Mouse (Mus musculus): ENCODE measurements around the gene Ppp1r9b.
A peak's percentile ranks its signal among the peaks of the same experiment; 100 is the strongest.

Gene Ppp1r9b

GRCm38 (mm10) chr11:94997596-94997995, 6.8 kb downstream of the Ppp1r9b start:
- DNase-seq (ENCODE audit: low spot score in 2 of 2), result peak; percentile 74 to 77

- peak; percentile 53 to 74 for DNase-seq (ENCODE audit: low spot score in 2 of 2)
These were observed 7.3 kb downstream of the Ppp1r9b start for GRCm38 (mm10) chr11:94998041-94998531.

- DNase-seq (ENCODE audit: low spot score in 2 of 2), result no peak
These were observed 9.3 kb downstream of the Ppp1r9b start for GRCm38 (mm10) chr11:95000128-95000527.

GRCm38 (mm10) chr11:95000548-95000947, 9.7 kb downstream of the Ppp1r9b start:
- DNase-seq (ENCODE audit: low spot score in 2 of 2), result peak; percentile 48 to 73

DNA sequence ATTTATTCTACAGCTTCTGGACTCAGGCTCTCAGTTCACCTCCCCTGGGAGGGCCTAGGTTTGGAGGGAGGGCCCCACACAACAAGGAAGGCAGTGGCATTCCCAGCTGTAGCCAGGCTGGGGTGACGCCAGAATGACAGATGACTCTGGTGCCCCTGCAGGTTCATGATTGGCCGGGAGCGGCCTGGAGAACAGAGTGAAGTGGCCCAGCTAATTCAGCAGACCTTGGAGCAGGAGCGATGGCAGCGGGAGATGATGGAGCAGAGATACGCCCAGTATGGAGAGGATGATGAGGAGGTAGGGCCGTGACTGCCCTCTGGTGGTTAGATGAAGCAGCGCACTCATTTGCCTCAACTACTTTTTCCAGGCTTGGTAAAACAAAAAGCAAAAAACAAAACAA, 10.2 kb downstream of the Ppp1r9b start:
- DNase-seq (ENCODE audit: low spot score in 2 of 2), result peak; percentile 78 to 88

DNA sequence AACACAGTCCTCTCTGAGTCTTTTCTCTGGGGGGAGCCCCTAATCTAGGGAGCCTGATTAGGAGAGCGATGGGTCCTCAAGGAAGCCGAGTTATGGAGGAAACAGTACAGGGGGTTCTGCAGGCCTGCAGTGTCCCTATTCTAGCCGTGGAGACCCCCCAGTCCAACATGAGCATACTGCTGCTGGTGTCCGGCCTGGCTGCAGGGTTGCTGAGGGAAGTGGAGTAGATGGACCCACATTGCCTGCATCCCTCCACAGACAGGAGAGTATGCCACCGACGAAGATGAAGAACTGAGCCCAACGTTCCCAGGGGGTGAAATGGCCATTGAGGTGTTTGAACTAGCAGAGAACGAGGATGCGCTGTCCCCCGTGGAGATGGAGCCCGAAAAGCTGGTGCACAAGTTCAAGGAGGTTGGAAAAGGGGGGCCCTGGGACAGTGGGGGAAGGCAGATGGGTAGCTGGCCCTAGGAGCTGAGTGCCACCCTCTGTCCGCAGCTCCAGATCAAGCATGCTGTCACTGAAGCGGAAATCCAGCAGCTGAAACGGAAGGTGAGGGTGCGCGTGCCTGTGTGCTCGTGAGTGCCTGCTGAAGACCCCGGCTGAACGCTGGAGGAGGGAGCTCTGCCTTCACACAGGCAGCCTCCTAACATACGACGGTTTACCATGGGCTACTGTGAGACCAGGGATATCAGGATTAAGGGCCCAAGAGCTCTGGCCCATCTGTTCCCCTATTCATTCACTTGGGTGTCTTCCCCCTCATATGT, 10.9 kb downstream of the Ppp1r9b start:
- no peak for DNase-seq (ENCODE audit: low spot score in 2 of 2)

DNA sequence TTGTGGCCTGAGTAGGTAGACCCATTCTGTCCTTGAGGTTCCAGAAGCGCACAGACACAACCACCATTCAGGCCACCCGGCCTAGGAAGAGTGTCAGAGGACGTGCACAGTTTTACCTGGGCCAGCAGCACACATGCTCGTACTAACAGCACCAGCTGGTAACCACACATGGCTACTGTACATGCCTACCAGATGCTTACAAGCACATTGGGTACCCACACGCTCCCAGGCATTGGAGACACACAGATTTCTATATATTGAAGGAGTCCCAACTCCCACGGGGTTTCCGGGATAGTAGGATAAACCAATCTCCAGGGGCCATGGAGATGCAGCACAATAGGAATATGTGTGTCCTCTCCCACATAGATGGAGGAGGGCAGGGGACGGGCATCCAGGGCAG, 11.9 kb downstream of the Ppp1r9b start:
- DNase-seq (ENCODE audit: low spot score in 2 of 2), result no peak

DNA sequence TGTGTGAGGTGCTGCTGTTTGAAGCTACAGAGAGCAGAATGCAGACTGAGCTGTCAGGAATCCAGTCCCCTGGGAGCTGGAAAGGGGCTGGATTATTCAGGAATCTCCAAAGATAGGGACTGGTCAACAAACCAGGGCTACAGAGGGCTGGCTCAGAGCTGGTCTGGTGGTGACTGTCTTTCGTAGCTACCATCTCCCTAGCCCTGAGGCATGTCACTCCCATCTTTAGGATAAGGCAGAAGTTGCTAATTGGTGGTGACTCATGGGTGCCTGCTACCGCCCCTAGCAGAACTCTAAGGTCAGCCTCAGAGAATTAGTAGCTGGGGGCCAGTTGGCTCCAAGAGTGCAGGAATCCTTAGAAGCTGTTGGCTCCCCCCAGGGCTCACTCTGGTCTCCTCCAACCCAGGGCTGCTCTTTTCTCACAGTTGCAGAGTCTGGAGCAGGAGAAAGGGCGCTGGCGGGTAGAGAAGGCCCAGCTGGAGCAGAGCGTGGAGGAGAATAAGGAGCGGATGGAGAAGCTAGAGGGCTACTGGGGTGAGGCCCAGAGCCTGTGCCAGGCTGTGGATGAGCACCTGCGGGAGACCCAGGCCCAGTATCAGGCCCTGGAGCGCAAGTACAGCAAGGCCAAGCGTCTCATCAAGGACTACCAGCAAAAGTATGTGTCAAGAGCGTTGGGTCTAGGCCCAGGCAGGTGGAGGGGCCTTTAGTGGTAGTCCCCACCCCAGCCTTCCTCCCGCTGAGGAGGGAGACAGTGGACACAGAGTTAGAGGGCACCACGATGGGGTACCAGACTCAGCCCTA, 13.5 kb downstream of the Ppp1r9b start:
- no peak for DNase-seq (ENCODE audit: low spot score in 2 of 2)

- DNase-seq (ENCODE audit: low spot score in 2 of 2), result no peak
These were observed 14.0 kb downstream of the Ppp1r9b start for GRCm38 (mm10) chr11:95004937-95005198.

DNA sequence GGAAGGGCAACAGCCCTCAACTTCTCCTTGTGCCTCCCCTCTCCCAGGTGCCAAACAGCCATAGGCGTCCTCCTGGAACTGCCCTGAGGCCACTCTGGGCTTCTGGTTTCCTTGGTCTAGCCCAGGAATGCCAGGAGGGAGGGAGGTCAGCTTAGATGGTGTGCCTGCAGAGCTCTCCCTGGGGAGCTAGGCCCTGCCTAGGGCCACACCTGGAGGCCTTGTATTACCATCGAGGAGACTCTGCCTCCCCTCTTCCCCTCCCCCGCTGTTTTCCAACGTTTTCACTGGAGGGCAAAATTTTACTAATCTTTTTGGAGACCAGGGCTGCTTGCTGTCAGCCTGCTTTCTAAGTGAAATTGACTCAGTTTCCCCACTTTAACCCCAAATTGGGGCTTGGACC, 15.2 kb downstream of the Ppp1r9b start:
- peak in 1 of 2 experiments; percentile 30 for DNase-seq (ENCODE audit: low spot score in 2 of 2)

GRCm38 (mm10) chr11:95006525-95007219, 15.8 kb downstream of the Ppp1r9b start:
- DNase-seq (ENCODE audit: low spot score in 2 of 2), result peak; percentile 84 to 92

DNA sequence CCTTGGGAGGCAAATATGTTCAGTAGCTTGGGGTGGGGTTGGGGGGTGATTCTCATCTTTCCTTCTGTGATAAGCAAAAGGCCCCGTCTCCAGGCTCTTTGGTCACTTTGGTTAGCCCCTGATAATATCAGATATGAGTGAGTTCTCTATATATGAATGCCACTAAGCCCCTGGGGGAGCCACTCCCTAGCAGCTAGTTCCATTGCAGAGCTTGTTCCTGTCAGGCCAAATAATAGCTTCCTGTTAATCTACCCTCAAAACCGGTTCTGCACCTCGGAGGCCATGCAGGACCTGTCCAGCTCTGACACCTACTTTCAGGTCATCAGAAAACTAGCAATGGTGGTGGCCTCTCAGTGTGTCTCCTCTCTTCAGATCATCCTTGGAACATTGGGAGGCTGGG, 16.6 kb downstream of the Ppp1r9b start:
- DNase-seq (ENCODE audit: low spot score in 2 of 2), result no peak

DNA sequence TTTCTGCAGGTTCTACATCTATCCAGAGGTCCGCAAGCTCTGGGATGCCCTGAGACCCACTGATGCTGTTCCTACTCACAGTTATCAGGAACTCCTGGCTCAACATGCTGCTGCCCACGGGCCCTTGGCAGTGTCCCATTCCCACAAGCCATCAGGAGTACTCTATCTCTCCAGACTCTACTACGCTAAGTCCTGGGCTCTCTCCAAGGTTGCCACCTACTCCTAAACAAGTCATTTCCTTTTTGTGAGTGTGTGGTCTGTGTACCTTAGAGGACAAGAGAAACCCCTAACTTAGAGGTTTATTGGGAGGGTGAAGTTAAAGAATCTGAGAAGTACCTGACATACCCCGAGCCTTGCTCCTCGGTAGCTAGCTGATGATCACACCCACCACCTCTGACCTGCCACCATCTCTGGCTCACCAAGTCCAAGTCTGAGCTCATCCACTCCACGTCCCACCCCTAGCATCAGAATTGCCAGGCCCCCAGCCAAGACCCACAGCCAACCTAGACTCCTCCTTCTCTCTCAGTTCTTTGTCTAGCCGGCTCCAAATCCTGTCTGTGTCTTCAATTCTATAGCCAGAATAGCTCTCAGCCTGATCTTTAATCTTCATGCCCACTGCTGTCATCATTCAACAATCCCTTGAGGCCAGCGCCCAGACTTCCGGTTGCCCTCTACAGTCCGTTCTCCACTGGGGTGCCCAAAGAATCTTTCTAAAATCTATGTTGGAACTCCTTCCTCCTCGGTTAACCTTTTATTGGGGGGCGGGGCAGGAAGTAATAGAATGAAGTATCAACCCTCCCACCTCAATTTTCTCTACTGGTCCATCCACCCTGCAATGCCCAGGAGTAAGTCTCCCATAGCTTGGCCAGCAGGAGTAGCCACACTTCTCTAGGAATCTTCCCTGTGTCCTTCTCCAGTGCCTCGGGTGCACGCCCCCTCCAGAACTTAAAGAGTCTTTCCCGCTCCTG, 18.1 kb downstream of the Ppp1r9b start:
- DNase-seq (ENCODE audit: low spot score in 2 of 2), result peak in 1 of 2 experiments; percentile 53

- DNase-seq (ENCODE audit: low spot score in 2 of 2), result peak; percentile 70 to 84
These were observed 18.8 kb downstream of the Ppp1r9b start, which contains the start of gene Samd14 for GRCm38 (mm10) chr11:95009629-95010014. TSS of gene Samd14 (plus strand) at chr11:95009879.

DNA sequence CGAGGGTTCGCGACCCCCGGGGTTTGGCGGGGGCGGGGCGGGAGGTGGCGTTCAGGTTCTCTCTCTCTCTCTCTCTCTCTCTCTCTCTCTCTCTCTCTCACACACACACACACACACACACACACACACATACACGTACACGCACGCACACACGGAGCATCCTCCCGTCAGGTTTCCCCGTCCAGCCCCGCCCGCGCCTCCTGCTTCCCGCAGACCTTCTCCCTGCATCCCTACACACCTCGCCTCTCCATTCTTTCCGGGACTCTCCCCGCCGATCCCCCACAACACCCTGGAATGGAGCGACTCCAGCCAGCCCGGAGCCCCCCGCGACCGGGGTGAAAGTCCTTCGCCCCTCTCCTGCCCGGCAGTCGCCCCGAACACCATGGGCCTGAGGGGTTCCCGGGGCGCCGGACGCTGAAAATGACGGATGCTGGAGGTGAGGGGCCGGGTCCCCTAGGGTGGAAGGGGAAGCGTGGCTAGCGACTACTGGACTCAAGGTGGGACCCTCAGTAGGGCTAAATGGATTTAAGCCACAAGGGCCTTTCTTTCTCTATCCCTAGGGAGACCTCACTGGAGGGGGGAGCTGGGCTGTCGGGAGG, 19.4 kb downstream of the Ppp1r9b start:
- peak; percentile 60 to 84 for DNase-seq (ENCODE audit: low spot score in 2 of 2)

- peak in 1 of 2 experiments; percentile 50 for DNase-seq (ENCODE audit: low spot score in 2 of 2)
These were observed 20.1 kb downstream of the Ppp1r9b start for GRCm38 (mm10) chr11:95010841-95011403.

DNA sequence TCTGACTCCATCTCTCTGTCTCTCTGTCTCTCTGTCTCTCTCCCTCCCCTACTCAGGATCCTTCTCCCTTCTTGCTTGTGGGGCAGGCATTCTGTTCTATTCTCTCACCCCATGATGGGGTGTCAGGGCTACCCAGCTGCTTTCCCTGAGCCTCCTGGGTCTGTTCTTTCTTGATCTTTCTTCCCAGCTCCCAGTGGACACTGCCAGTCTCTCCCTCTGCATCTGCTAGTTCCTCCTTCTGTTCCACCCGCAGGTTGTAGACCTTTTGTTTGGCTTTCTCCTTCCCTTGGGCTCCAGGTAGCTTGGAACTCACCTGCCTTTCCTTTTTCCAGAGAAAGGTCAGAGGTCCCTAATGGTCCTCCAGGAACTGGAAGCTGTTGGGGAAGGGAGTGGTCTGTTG, 20.6 kb downstream of the Ppp1r9b start:
- no peak for DNase-seq (ENCODE audit: low spot score in 2 of 2)

GRCm38 (mm10) chr11:95012075-95012474, 21.2 kb downstream of the Ppp1r9b start:
- DNase-seq (ENCODE audit: low spot score in 2 of 2), result peak; percentile 80 to 86

DNA sequence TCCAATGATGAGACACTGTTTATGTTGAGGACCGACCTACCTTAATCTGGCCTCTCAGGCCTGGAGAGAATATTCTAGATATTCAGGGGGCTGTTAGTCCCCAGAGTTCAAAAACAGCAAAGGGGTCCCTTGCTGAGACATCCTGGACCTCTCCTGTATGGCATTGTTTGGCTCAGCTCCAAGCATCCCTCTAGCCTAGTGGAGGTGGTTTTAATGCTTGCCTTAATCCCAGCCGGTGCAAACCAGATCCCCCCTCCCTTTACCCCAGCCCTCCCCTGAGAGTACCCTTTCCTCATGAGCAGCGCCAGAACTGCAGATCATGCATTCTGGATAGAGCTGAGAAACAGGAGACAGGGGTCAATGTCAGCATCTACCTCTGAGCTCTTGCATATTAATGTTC, 21.7 kb downstream of the Ppp1r9b start:
- DNase-seq (ENCODE audit: low spot score in 2 of 2), result no peak

GRCm38 (mm10) chr11:95015484-95015883, 24.6 kb downstream of the Ppp1r9b start:
- DNase-seq (ENCODE audit: low spot score in 2 of 2), result no peak
